Mouse (Mus musculus): Measurements from ENCODE around the gene Sgcd.
"Not testable (repeated sequence)": the region's sequence is repeated elsewhere in the genome, so short reads cannot be mapped to it uniquely, and the experiment has no call there.

The Sgcd gene

GRCm38 (mm10) chr11:47460149-47460548, 528.6 kb downstream of the Sgcd start:
- no peak for DNase-seq (ENCODE audit: low read depth, low spot score)

GRCm38 (mm10) chr11:47459214-47459613, 529.6 kb downstream of the Sgcd start:
- no peak for DNase-seq (ENCODE audit: low read depth, low spot score)

GRCm38 (mm10) chr11:47447790-47448189, 541.0 kb downstream of the Sgcd start:
- DNase-seq (ENCODE audit: low read depth, low spot score), result no peak

- DNase-seq (ENCODE audit: low read depth, low spot score), result no peak
Measured at GRCm38 (mm10) chr11:47446337-47446736, 542.4 kb downstream of the Sgcd start.

- DNase-seq (ENCODE audit: low read depth, low spot score), result no peak
Measured at GRCm38 (mm10) chr11:47445683-47446082, 543.1 kb downstream of the Sgcd start.

- DNase-seq (ENCODE audit: low read depth, low spot score), result no peak
Measured at GRCm38 (mm10) chr11:47442266-47442665, 546.5 kb downstream of the Sgcd start.

GRCm38 (mm10) chr11:47399607-47400006, 589.2 kb downstream of the Sgcd start:
- no peak for DNase-seq (ENCODE audit: low read depth, low spot score)

- DNase-seq (ENCODE audit: low read depth, low spot score), result not testable (repeated sequence)
Measured at GRCm38 (mm10) chr11:47390798-47391197, 598.0 kb downstream of the Sgcd start.

- no peak for DNase-seq (ENCODE audit: low read depth, low spot score)
Measured at GRCm38 (mm10) chr11:47389327-47389726, 599.4 kb downstream of the Sgcd start.

GRCm38 (mm10) chr11:47387726-47388125, 601.0 kb downstream of the Sgcd start:
- DNase-seq (ENCODE audit: low read depth, low spot score), result no peak

- no peak for DNase-seq (ENCODE audit: low read depth, low spot score)
Measured at GRCm38 (mm10) chr11:47386136-47386535, 602.6 kb downstream of the Sgcd start.

- DNase-seq (ENCODE audit: low read depth, low spot score), result no peak
Measured at GRCm38 (mm10) chr11:47379630-47379958, 609.2 kb downstream of the Sgcd start.

- peak; percentile 29 for DNase-seq (ENCODE audit: low read depth, low spot score)
Measured at GRCm38 (mm10) chr11:47378843-47379629, 609.7 kb downstream of the Sgcd start.

GRCm38 (mm10) chr11:47377421-47377820, 611.3 kb downstream of the Sgcd start:
- DNase-seq (ENCODE audit: low read depth, low spot score), result no peak

- DNase-seq (ENCODE audit: low read depth, low spot score), result no peak
Measured at GRCm38 (mm10) chr11:47376915-47377314, 611.9 kb downstream of the Sgcd start.

GRCm38 (mm10) chr11:47371616-47372015, 617.2 kb downstream of the Sgcd start:
- no peak for DNase-seq (ENCODE audit: low read depth, low spot score)

- DNase-seq (ENCODE audit: low read depth, low spot score), result no peak
Measured at GRCm38 (mm10) chr11:47351585-47351984, 637.2 kb downstream of the Sgcd start.

GRCm38 (mm10) chr11:47343486-47343885, 645.3 kb downstream of the Sgcd start:
- DNase-seq (ENCODE audit: low read depth, low spot score), result no peak

- DNase-seq (ENCODE audit: low read depth, low spot score), result no peak
Measured at GRCm38 (mm10) chr11:47333702-47334101, 655.1 kb downstream of the Sgcd start.

GRCm38 (mm10) chr11:47305579-47305978, 683.2 kb downstream of the Sgcd start:
- DNase-seq (ENCODE audit: low read depth, low spot score), result no peak

GRCm38 (mm10) chr11:47304702-47305450, 683.9 kb downstream of the Sgcd start:
- DNase-seq (ENCODE audit: low read depth, low spot score), result no peak

- no peak for DNase-seq (ENCODE audit: low read depth, low spot score)
Measured at GRCm38 (mm10) chr11:47299777-47300176, 689.0 kb downstream of the Sgcd start.

GRCm38 (mm10) chr11:47297805-47298340, 690.9 kb downstream of the Sgcd start:
- DNase-seq (ENCODE audit: low read depth, low spot score), result no peak

Data from WW6 (cell line).